In genomic region chrX:92280619-92281018, GRCm38 (mm10) we compare ENCODE assay signal across 16 mouse cellular contexts.
"Had no signal": no experiment of that assay in that cellular context is flagged by ENCODE, and none has a peak within 500 bp of the region (broad histone marks: within the 10 kb centered on the region; RNA-seq: fewer than 3 reads in every experiment).

No protein-coding gene starts in this region.

- ATAC-seq: liver, embryonic 12.5 days; midbrain, embryonic 13.5 days had no signal

- H3K4me3 ChIP-seq: liver, embryonic 12.5 days; midbrain, embryonic 13.5 days; myocyte; neural tube, embryonic 12.5 days; stomach, embryonic 15.5 days had no signal

- DNase-seq: lung, adult 18-20 months; lung, embryonic 14.5 days; lung, postnatal 10 days; lung, postnatal 4 days; right cerebral cortex, postnatal 14 days; thymus, adult 2 months; thymus, postnatal 25 days; thymus, postnatal 4 days had no signal

- H3K36me3 ChIP-seq: liver, embryonic 12.5 days; midbrain, embryonic 13.5 days; neural tube, embryonic 12.5 days; stomach, embryonic 15.5 days had no signal

- H3K9ac ChIP-seq: liver, embryonic 12.5 days; liver, embryonic 14.5 days; lung, embryonic 14.5 days; midbrain, embryonic 13.5 days; neural tube, embryonic 12.5 days; stomach, embryonic 15.5 days had no signal

- H3K9me3 ChIP-seq: liver, embryonic 12.5 days; midbrain, embryonic 13.5 days; neural tube, embryonic 12.5 days; stomach, embryonic 15.5 days had no signal

- H3K27ac ChIP-seq: liver, embryonic 12.5 days; liver, embryonic 14.5 days; midbrain, embryonic 13.5 days; neural tube, embryonic 12.5 days; stomach, embryonic 15.5 days; stomach, postnatal 0 days had no signal

- H3K4me1 ChIP-seq: liver, embryonic 12.5 days; midbrain, embryonic 13.5 days; neural tube, embryonic 12.5 days; stomach, embryonic 15.5 days had no signal

- H3K4me2 ChIP-seq: liver, embryonic 12.5 days; lung, embryonic 14.5 days; midbrain, embryonic 11.5 days; midbrain, embryonic 13.5 days; neural tube, embryonic 12.5 days; stomach, embryonic 15.5 days had no signal

- H3K27me3 ChIP-seq: liver, embryonic 12.5 days; midbrain, embryonic 13.5 days; neural tube, embryonic 12.5 days; stomach, embryonic 15.5 days had no signal
